Mouse (Mus musculus) C2C12 (cell line): ENCODE data around the gene Icmt.

Source experiments
- CTCF ChIP-seq: IDR thresholded peaks from one replicate; pipeline ENCODE4 v1.5.1; 2011; ENCODE audit not compliant: control insufficient read depth, insufficient read depth, insufficient read length
- MAX ChIP-seq: IDR thresholded peaks from one replicate; pipeline ENCODE4 v1.6.1; 2011; ENCODE audit warnings: mild to moderate bottlenecking, control low read depth
- MYOD1 ChIP-seq: IDR thresholded peaks from one replicate; pipeline ENCODE4 v1.6.1; 2011; ENCODE audit warnings: low read depth; ENCODE audit not compliant: control insufficient read depth, insufficient read length

DNA sequence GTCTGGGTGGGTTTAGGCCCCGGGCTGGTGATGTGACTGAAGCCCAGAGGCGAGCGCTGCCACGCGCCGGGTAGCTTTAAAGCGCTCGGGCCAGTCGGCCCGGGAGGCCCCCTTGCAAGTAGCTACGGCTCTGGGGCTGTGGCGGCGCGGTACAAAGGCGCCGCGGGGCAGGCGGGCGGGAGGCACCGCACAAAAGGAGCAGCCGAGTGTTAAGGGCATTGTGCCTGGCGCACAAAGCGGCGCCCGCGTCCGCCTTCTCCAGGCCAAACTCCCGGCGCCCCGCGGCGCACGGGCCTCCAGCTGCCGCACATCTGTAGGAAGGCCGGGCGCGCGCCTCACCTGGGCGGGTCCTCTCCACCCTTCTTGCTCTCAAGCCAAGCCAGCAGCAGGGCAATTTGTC, 6.6 kb upstream of the Icmt start:
- TF ChIP-seq MAX (no peak), CTCF (no peak), MYOD1 (no peak)
